Mouse (Mus musculus) bone marrow macrophage, adult 2 months (primary cell): ENCODE results near the gene Cadps. TPM values are rescaled to one million over a fixed set of nuclear protein-coding genes. Genes with fewer than 3 reads are reported as not detected.
"Not testable (repeated sequence)": the region's sequence is repeated elsewhere in the genome, so short reads cannot be mapped to it uniquely, and the experiment has no call there.

Source experiments
- H3K27ac ChIP-seq: 2 replicates; pipeline ENCODE4 v1.5.1; 2012; ENCODE audit warnings: low read depth, low read length; ENCODE audit not compliant: insufficient read depth
- H3K4me1 ChIP-seq: 2 replicates; pipeline ENCODE4 v1.6.1; 2012; ENCODE audit warnings: low read length; ENCODE audit not compliant: control insufficient read depth, insufficient read depth
- H3K4me3 ChIP-seq: 2 replicates; pipeline ENCODE4 v1.5.1; 2012; ENCODE audit warnings: mild to moderate bottlenecking, low read length, moderate library complexity; ENCODE audit not compliant: insufficient read depth
- CTCF ChIP-seq: IDR thresholded peaks from 2 replicates; pipeline ENCODE4 v1.5.1; 2012; ENCODE audit warnings: low read depth, mild to moderate bottlenecking, low read length, moderate library complexity
- POLR2A ChIP-seq: IDR thresholded peaks from 2 replicates; pipeline ENCODE4 v1.6.1; 2012; ENCODE audit warnings: mild to moderate bottlenecking, low read depth, low read length, borderline replicate concordance
- polyA plus RNA-seq: library from polyadenylated mRNA; stranded (reverse); fragments of >200 nt; gene quantifications from 2 replicates; pipeline ENCODE4 v1.2.4, GENCODE M21; 2012; ENCODE audit not compliant: missing spikeins, insufficient read depth, insufficient read length

The Cadps gene
- polyA plus RNA-seq, 1 experiment: not detected

- TF ChIP-seq POLR2A: no peak
- no peak for TF ChIP-seq CTCF
- no peak overlapping the region for H3K4me3 ChIP-seq
- peaks cover 6% of the 10 kb centered on the region for H3K4me1 ChIP-seq
- H3K27ac ChIP-seq: no peak overlapping the region
These were observed 248.5 kb downstream of the Cadps start for GRCm38 (mm10) chr14:12574336-12574735.

GRCm38 (mm10) chr14:12561730-12562129 lies 261.1 kb downstream of the Cadps start:
- H3K27ac ChIP-seq, H3K4me1 ChIP-seq: not testable (repeated sequence)

GRCm38 (mm10) chr14:12560233-12560577 lies 262.7 kb downstream of the Cadps start:
- no peaks in the 10 kb centered on the region for H3K4me1 ChIP-seq
- TF ChIP-seq CTCF (no peak), POLR2A (no peak)
- no peak overlapping the region for H3K27ac ChIP-seq
- no peak overlapping the region for H3K4me3 ChIP-seq

More at GRCm38 (mm10) chr14:12561730-12562129, 261.1 kb downstream of the Cadps start:
- H3K4me3 ChIP-seq: not testable (repeated sequence)

- Histone ChIP-seq H3K4me1 (no peaks in the 10 kb centered on the region), H3K4me3 (no peak overlapping the region), H3K27ac (no peak overlapping the region)
- TF ChIP-seq CTCF: no peak
- TF ChIP-seq POLR2A: no peak
These were observed 263.2 kb downstream of the Cadps start for GRCm38 (mm10) chr14:12559574-12560232.

GRCm38 (mm10) chr14:12558920-12559573 lies 263.8 kb downstream of the Cadps start:
- H3K4me1 ChIP-seq: no peaks in the 10 kb centered on the region
- H3K27ac ChIP-seq: no peak overlapping the region
- no peak overlapping the region for H3K4me3 ChIP-seq
- TF ChIP-seq POLR2A (no peak), CTCF (no peak)

- H3K4me3 ChIP-seq: no peak overlapping the region
- no peaks in the 10 kb centered on the region for H3K4me1 ChIP-seq
- H3K27ac ChIP-seq: no peak overlapping the region
- TF ChIP-seq POLR2A (no peak), CTCF (no peak)
These were observed 268.4 kb downstream of the Cadps start for GRCm38 (mm10) chr14:12554486-12554885.

- no peak overlapping the region for H3K4me3 ChIP-seq
These were observed 271.5 kb downstream of the Cadps start for GRCm38 (mm10) chr14:12551353-12551752.

GRCm38 (mm10) chr14:12550931-12551330 lies 271.9 kb downstream of the Cadps start:
- no peak overlapping the region for H3K4me3 ChIP-seq
- no peaks in the 10 kb centered on the region; the same call in 1 of the 2 replicates for H3K4me1 ChIP-seq

More at GRCm38 (mm10) chr14:12551353-12551752, 271.5 kb downstream of the Cadps start:
- TF ChIP-seq POLR2A (no peak), CTCF (no peak)
- Histone ChIP-seq H3K27ac (no peak overlapping the region), H3K4me1 (no peaks in the 10 kb centered on the region; the same call in 1 of the 2 replicates)

GRCm38 (mm10) chr14:12549290-12549689 lies 273.6 kb downstream of the Cadps start:
- H3K4me3 ChIP-seq: no peak overlapping the region
- H3K4me1 ChIP-seq: no peaks in the 10 kb centered on the region; the same call in 1 of the 2 replicates
- H3K27ac ChIP-seq: no peak overlapping the region
- no peak for TF ChIP-seq POLR2A
- no peak for TF ChIP-seq CTCF

More at GRCm38 (mm10) chr14:12550931-12551330, 271.9 kb downstream of the Cadps start:
- TF ChIP-seq POLR2A (no peak), CTCF (no peak)
- H3K27ac ChIP-seq: no peak overlapping the region

- peaks cover 12% of the 10 kb centered on the region for H3K4me1 ChIP-seq
- TF ChIP-seq POLR2A (no peak), CTCF (no peak)
- H3K27ac ChIP-seq: no peak overlapping the region
- no peak overlapping the region for H3K4me3 ChIP-seq
These were observed 275.4 kb downstream of the Cadps start for GRCm38 (mm10) chr14:12547496-12547895.

- no peak for TF ChIP-seq POLR2A
- no peak for TF ChIP-seq CTCF
- H3K4me3 ChIP-seq: no peak overlapping the region
- H3K27ac ChIP-seq: no peak overlapping the region
- H3K4me1 ChIP-seq: peaks cover 14% of the 10 kb centered on the region
These were observed 281.1 kb downstream of the Cadps start for GRCm38 (mm10) chr14:12541733-12542132.
